Mouse (Mus musculus) C2C12 (cell line): ENCODE data around the gene Grid2.

Experiments used
- CEBPB ChIP-seq: IDR thresholded peaks from one replicate; pipeline ENCODE4 v1.6.1; 2011; ENCODE audit warnings: low read depth, mild to moderate bottlenecking, control low read depth, moderate library complexity
- CTCF ChIP-seq: IDR thresholded peaks from one replicate; pipeline ENCODE4 v1.5.1; 2011; ENCODE audit not compliant: control insufficient read depth, insufficient read depth, insufficient read length
- FOSL1 ChIP-seq: IDR thresholded peaks from one replicate; pipeline ENCODE4 v1.8.0; 2011; ENCODE audit warnings: mild to moderate bottlenecking, low read length; ENCODE audit not compliant: poor library complexity, insufficient read depth, severe bottlenecking
- MAX ChIP-seq: IDR thresholded peaks from one replicate; pipeline ENCODE4 v1.6.1; 2011; ENCODE audit warnings: mild to moderate bottlenecking, control low read depth
- MYOD1 ChIP-seq: IDR thresholded peaks from one replicate; pipeline ENCODE4 v1.6.1; 2011; ENCODE audit warnings: low read depth; ENCODE audit not compliant: control insufficient read depth, insufficient read length
- MYOG ChIP-seq: IDR thresholded peaks from one replicate; pipeline ENCODE4 v1.6.1; 2011; ENCODE audit not compliant: control insufficient read depth, insufficient read length; ENCODE audit errors: extremely low read depth
- USF1 ChIP-seq: IDR thresholded peaks from one replicate; pipeline ENCODE4 v1.6.1; 2011; ENCODE audit warnings: low read depth, mild to moderate bottlenecking, control low read depth, moderate library complexity

- no peak for TF ChIP-seq MYOD1
- TF ChIP-seq CEBPB = no peak
- no peak for TF ChIP-seq USF1
- no peak for TF ChIP-seq CTCF
- no peak for TF ChIP-seq FOSL1
- no peak for TF ChIP-seq MAX
- no peak for TF ChIP-seq MYOG
Observed at GRCm38 (mm10) chr6:64428898-64429297, 1173.2 kb downstream of the Grid2 start.
